Mouse (Mus musculus): ENCODE measurements at regions not wholly inside any gene's neighbourhood (a gene's known extent, or its start where the extent isn't known, plus 50 kb on each side); places are given as distances from the start of the nearest gene placed in this dataset.

- 31% methylated on average over 14 of the region's 14 CpGs for WGBS
- H3K4me3 ChIP-seq: peak overlapping the region; percentile 33
- H3K27me3 ChIP-seq (replicated peaks; ENCODE audit: low read depth, poor library complexity, severe bottlenecking): no peaks in the 10 kb centered on the region
- peaks cover 7% of the 10 kb centered on the region for H3K4me1 ChIP-seq
- DNase-seq (ENCODE audit: low spot score): peak; percentile 87
- H3K27ac ChIP-seq (replicated peaks): 0 out of 2 replicates have a peak overlapping the region, but pooled peaks have one; percentile 20
- H3K9me3 ChIP-seq: no peaks in the 10 kb centered on the region
- H3K36me3 ChIP-seq (replicated peaks): no peaks in the 10 kb centered on the region
Observed at GRCm38 (mm10) chr9:30137611-30138287, 174.8 kb upstream of the Ntm start.

GRCm38 (mm10) chr9:30140188-30140587 lies 177.2 kb upstream of the Ntm start:
- Histone ChIP-seq H3K9me3 (no peaks in the 10 kb centered on the region), H3K27ac (replicated peaks) (no peak overlapping the region), H3K4me3 (no peak overlapping the region), H3K4me1 (peaks cover 7% of the 10 kb centered on the region), H3K36me3 (replicated peaks) (no peaks in the 10 kb centered on the region), H3K27me3 (replicated peaks; ENCODE audit: low read depth, poor library complexity, severe bottlenecking) (no peaks in the 10 kb centered on the region)
- DNase-seq (ENCODE audit: low spot score): no peak
- WGBS: 79% methylated on average over 3 of the region's 3 CpGs

GRCm38 (mm10) chr9:30141186-30141585 lies 178.2 kb upstream of the Ntm start:
- Histone ChIP-seq H3K9me3 (no peaks in the 10 kb centered on the region), H3K27me3 (replicated peaks; ENCODE audit: low read depth, poor library complexity, severe bottlenecking) (no peaks in the 10 kb centered on the region), H3K4me3 (no peak overlapping the region), H3K4me1 (peaks cover 7% of the 10 kb centered on the region), H3K27ac (replicated peaks) (no peak overlapping the region), H3K36me3 (replicated peaks) (no peaks in the 10 kb centered on the region)
- WGBS: 89% methylated on average over 3 of the region's 3 CpGs
- DNase-seq (ENCODE audit: low spot score): no peak

- Histone ChIP-seq H3K27me3 (replicated peaks; ENCODE audit: low read depth, poor library complexity, severe bottlenecking) (no peaks in the 10 kb centered on the region), H3K9me3 (no peaks in the 10 kb centered on the region), H3K27ac (replicated peaks) (no peak overlapping the region), H3K4me1 (peaks cover 2% of the 10 kb centered on the region), H3K4me3 (no peak overlapping the region), H3K36me3 (replicated peaks) (no peaks in the 10 kb centered on the region)
- 89% methylated on average over 10 of the region's 10 CpGs for WGBS
- no peak for DNase-seq (ENCODE audit: low spot score)
Observed at GRCm38 (mm10) chr9:30142806-30143458, 180.0 kb upstream of the Ntm start.

- H3K4me1 ChIP-seq: peaks cover 15% of the 10 kb centered on the region
- no peaks in the 10 kb centered on the region for H3K9me3 ChIP-seq
- H3K27ac ChIP-seq (replicated peaks): peak overlapping the region; percentile 12; the same call in 1 of the 2 replicates
- no peak overlapping the region for H3K4me3 ChIP-seq
- 45% methylated on average over 17 of the region's 17 CpGs for WGBS
- no peaks in the 10 kb centered on the region for H3K27me3 ChIP-seq (replicated peaks; ENCODE audit: low read depth, poor library complexity, severe bottlenecking)
- peak; percentile 61 for DNase-seq (ENCODE audit: low spot score)
- H3K36me3 ChIP-seq (replicated peaks): no peaks in the 10 kb centered on the region
Observed at GRCm38 (mm10) chr9:30149481-30150468, 186.8 kb upstream of the Ntm start.

GRCm38 (mm10) chr9:30151173-30151572 lies 188.2 kb upstream of the Ntm start:
- DNase-seq (ENCODE audit: low spot score): no peak
- Histone ChIP-seq H3K4me3 (no peak overlapping the region), H3K9me3 (no peaks in the 10 kb centered on the region), H3K27me3 (replicated peaks; ENCODE audit: low read depth, poor library complexity, severe bottlenecking) (no peaks in the 10 kb centered on the region), H3K36me3 (replicated peaks) (no peaks in the 10 kb centered on the region), H3K27ac (replicated peaks) (no peak overlapping the region), H3K4me1 (peaks cover 15% of the 10 kb centered on the region)
- WGBS: 91% methylated on average over 1 of the region's 1 CpGs

- Histone ChIP-seq H3K4me3 (no peak overlapping the region), H3K36me3 (replicated peaks) (no peaks in the 10 kb centered on the region), H3K27me3 (replicated peaks; ENCODE audit: low read depth, poor library complexity, severe bottlenecking) (no peaks in the 10 kb centered on the region), H3K27ac (replicated peaks) (no peak overlapping the region), H3K9me3 (no peaks in the 10 kb centered on the region), H3K4me1 (peaks cover 12% of the 10 kb centered on the region; the same call in 1 of the 2 replicates)
- WGBS: 84% methylated on average over 13 of the region's 13 CpGs
- no peak for DNase-seq (ENCODE audit: low spot score)
Observed at GRCm38 (mm10) chr9:30166235-30166752, 203.4 kb upstream of the Ntm start.

- DNase-seq (ENCODE audit: low spot score): peak; percentile 20
- no peak overlapping the region for H3K27ac ChIP-seq (replicated peaks)
- H3K4me3 ChIP-seq: no peak overlapping the region
- no peaks in the 10 kb centered on the region for H3K27me3 ChIP-seq (replicated peaks; ENCODE audit: low read depth, poor library complexity, severe bottlenecking)
- H3K4me1 ChIP-seq: peaks cover 12% of the 10 kb centered on the region; the same call in 1 of the 2 replicates
- H3K36me3 ChIP-seq (replicated peaks): no peaks in the 10 kb centered on the region
- 38% methylated on average over 7 of the region's 7 CpGs for WGBS
- H3K9me3 ChIP-seq: no peaks in the 10 kb centered on the region
Observed at GRCm38 (mm10) chr9:30167223-30167622, 204.3 kb upstream of the Ntm start.

- Histone ChIP-seq H3K4me3 (no peak overlapping the region), H3K36me3 (replicated peaks) (no peaks in the 10 kb centered on the region), H3K9me3 (no peaks in the 10 kb centered on the region), H3K27me3 (replicated peaks; ENCODE audit: low read depth, poor library complexity, severe bottlenecking) (no peaks in the 10 kb centered on the region), H3K27ac (replicated peaks) (no peak overlapping the region), H3K4me1 (no peaks in the 10 kb centered on the region)
- DNase-seq (ENCODE audit: low spot score): no peak
- WGBS: 85% methylated on average over 6 of the region's 6 CpGs
Observed at GRCm38 (mm10) chr9:30174646-30175045, 211.7 kb upstream of the Ntm start.

- Histone ChIP-seq H3K4me1 (no peaks in the 10 kb centered on the region), H3K9me3 (no peaks in the 10 kb centered on the region), H3K36me3 (replicated peaks) (no peaks in the 10 kb centered on the region), H3K4me3 (no peak overlapping the region), H3K27me3 (replicated peaks; ENCODE audit: low read depth, poor library complexity, severe bottlenecking) (no peaks in the 10 kb centered on the region), H3K27ac (replicated peaks) (no peak overlapping the region)
- 81% methylated on average over 3 of the region's 3 CpGs for WGBS
- DNase-seq (ENCODE audit: low spot score): no peak
Observed at GRCm38 (mm10) chr9:30175376-30175775, 212.4 kb upstream of the Ntm start.

- DNase-seq (ENCODE audit: low spot score): no peak
- no peak overlapping the region for H3K4me3 ChIP-seq
- 0 out of 2 replicates have a peak, but pooled peaks cover 6% of the 10 kb centered on the region for H3K4me1 ChIP-seq
- no peak overlapping the region for H3K27ac ChIP-seq (replicated peaks)
- H3K27me3 ChIP-seq (replicated peaks; ENCODE audit: low read depth, poor library complexity, severe bottlenecking): no peaks in the 10 kb centered on the region
- no peaks in the 10 kb centered on the region for H3K9me3 ChIP-seq
- 74% methylated on average over 11 of the region's 11 CpGs for WGBS
- no peaks in the 10 kb centered on the region for H3K36me3 ChIP-seq (replicated peaks)
Observed at GRCm38 (mm10) chr9:30183409-30183808, 220.5 kb upstream of the Ntm start.

Data from embryonic facial prominence, embryonic 10.5 days (tissue).